ENCODE assay signal across 32 mouse cellular contexts in the genomic region with DNA sequence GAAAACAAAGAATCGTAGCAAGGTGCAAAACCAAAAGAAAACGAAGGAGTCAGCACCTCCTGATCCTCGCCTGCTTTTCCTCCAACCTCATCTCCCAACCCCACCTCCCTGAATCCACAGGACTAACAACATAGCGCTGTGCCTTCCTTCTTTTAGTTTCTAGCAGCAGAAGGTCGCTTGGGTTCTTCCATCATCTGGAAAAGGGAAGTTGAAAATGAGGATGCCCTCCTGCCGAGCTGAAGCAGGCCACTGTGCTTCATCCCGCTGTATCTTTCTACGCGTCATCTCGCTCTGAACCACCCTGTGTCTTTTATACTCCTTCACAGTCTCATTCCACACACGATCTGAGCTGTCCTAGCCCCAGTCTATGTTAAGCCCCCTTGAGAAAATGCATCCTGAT.
"Had no signal": no experiment of that assay in that cellular context is flagged by ENCODE, and none has a peak within 500 bp of the region (broad histone marks: within the 10 kb centered on the region; RNA-seq: fewer than 3 reads in every experiment).

No protein-coding gene starts in this region.

- H3K9me3 ChIP-seq: limb, embryonic 10.5 days; limb, embryonic 12.5 days; limb, embryonic 13.5 days; limb, embryonic 15.5 days; liver, embryonic 12.5 days; liver, embryonic 13.5 days; liver, embryonic 15.5 days; lung, embryonic 15.5 days; megakaryocyte, embryonic 14.5 days; midbrain, embryonic 10.5 days; midbrain, embryonic 12.5 days; midbrain, embryonic 13.5 days; midbrain, embryonic 15.5 days had no signal

- H3K27ac ChIP-seq: left cerebral cortex, adult 2 months; limb, embryonic 10.5 days; limb, embryonic 12.5 days; limb, embryonic 13.5 days; limb, embryonic 15.5 days; liver, embryonic 12.5 days; liver, embryonic 13.5 days; liver, embryonic 14.5 days; liver, embryonic 15.5 days; lung, embryonic 15.5 days; macrophage; midbrain, embryonic 10.5 days; midbrain, embryonic 12.5 days; midbrain, embryonic 13.5 days; midbrain, embryonic 15.5 days had no signal

- H3K27me3 ChIP-seq: limb, embryonic 12.5 days; limb, embryonic 13.5 days; limb, embryonic 15.5 days; liver, embryonic 12.5 days; liver, embryonic 13.5 days; liver, embryonic 15.5 days; lung, embryonic 15.5 days; megakaryocyte, embryonic 14.5 days; midbrain, embryonic 12.5 days; midbrain, embryonic 13.5 days; midbrain, embryonic 15.5 days had no signal

- H3K4me1 ChIP-seq: limb, embryonic 10.5 days; limb, embryonic 12.5 days; limb, embryonic 13.5 days; limb, embryonic 15.5 days; liver, embryonic 12.5 days; liver, embryonic 13.5 days; liver, embryonic 15.5 days; lung, embryonic 15.5 days; megakaryocyte, embryonic 14.5 days; midbrain, embryonic 10.5 days; midbrain, embryonic 12.5 days; midbrain, embryonic 13.5 days; midbrain, embryonic 15.5 days had no signal

- ATAC-seq: liver, embryonic 12.5 days; liver, postnatal 0 days; lung, postnatal 0 days; midbrain, embryonic 13.5 days; midbrain, embryonic 15.5 days; midbrain, embryonic 16.5 days had no signal

- H3K4me2 ChIP-seq: limb, embryonic 12.5 days; limb, embryonic 13.5 days; limb, embryonic 15.5 days; liver, embryonic 11.5 days; liver, embryonic 12.5 days; liver, embryonic 13.5 days; liver, embryonic 15.5 days; lung, embryonic 14.5 days; lung, embryonic 15.5 days; midbrain, embryonic 11.5 days; midbrain, embryonic 12.5 days; midbrain, embryonic 13.5 days; midbrain, embryonic 15.5 days had no signal

- H3K9ac ChIP-seq: limb, embryonic 12.5 days; limb, embryonic 13.5 days; limb, embryonic 15.5 days; liver, embryonic 12.5 days; liver, embryonic 13.5 days; liver, embryonic 14.5 days; liver, embryonic 15.5 days; liver, postnatal 0 days; lung, embryonic 14.5 days; lung, embryonic 15.5 days; midbrain, embryonic 12.5 days; midbrain, embryonic 13.5 days; midbrain, embryonic 15.5 days had no signal

- DNase-seq: left cerebral cortex, postnatal 4 days; liver; liver, embryonic 13.5 days; liver, postnatal 0 days; lung, adult 18-20 months; lung, adult 2 months; lung, embryonic 14.5 days; lung, postnatal 10 days; lung, postnatal 14 days; lung, postnatal 36 days; lung, postnatal 4 days; midbrain, embryonic 14.5 days had no signal

- H3K36me3 ChIP-seq: limb, embryonic 10.5 days; limb, embryonic 12.5 days; limb, embryonic 13.5 days; limb, embryonic 15.5 days; liver, embryonic 12.5 days; liver, embryonic 13.5 days; liver, embryonic 15.5 days; lung, embryonic 15.5 days; midbrain, embryonic 10.5 days; midbrain, embryonic 12.5 days; midbrain, embryonic 13.5 days; midbrain, embryonic 15.5 days had no signal

- H3K4me3 ChIP-seq: left cerebral cortex, adult 2 months; limb, embryonic 10.5 days; limb, embryonic 12.5 days; limb, embryonic 13.5 days; limb, embryonic 15.5 days; liver, embryonic 12.5 days; liver, embryonic 13.5 days; liver, embryonic 15.5 days; lung, embryonic 15.5 days; megakaryocyte, embryonic 14.5 days; midbrain, embryonic 10.5 days; midbrain, embryonic 12.5 days; midbrain, embryonic 13.5 days; midbrain, embryonic 15.5 days; myocyte had no signal
